Mouse (Mus musculus): ENCODE measurements around the gene Grhl1.

DNA sequence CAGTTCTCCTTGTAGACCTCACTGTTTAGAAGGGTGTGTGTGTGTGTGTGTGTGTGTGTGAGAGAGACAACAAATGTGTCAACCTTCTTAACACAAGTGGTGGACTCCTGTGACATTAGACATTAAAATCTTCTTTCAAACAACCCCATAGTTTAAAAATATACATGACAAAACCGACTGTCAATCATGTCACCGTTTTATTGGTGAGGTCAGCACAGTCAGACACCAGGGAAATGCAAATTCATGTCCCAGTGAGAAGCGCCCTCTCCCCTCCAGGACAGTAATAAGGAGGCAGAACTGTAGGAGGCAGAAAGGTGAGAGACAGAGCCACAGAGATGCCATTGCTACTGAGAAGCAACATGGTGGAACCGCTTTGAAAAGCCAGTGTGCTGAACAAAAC, 60.3 kb downstream of the Grhl1 start:
- TF ChIP-seq GATA1 (IDR thresholded peaks at IDR 0.05; ENCODE audit: borderline replicate concordance, low read length) = no peak
- no peak for TF ChIP-seq FLI1 (IDR thresholded peaks at IDR 0.05; ENCODE audit: low read length)
